Mouse (Mus musculus) cerebellum, postnatal 10 days (tissue): ENCODE data around the gene Hectd4.
"Not testable (repeated sequence)": the region's sequence is repeated elsewhere in the genome, so short reads cannot be mapped to it uniquely, and the experiment has no call there.

ENCODE experiments used
- DNase-seq, 2 experiments: peaks; one replicate each; pipeline ENCODE4 v3.0.0; 2021; ENCODE audit warnings: mixed read lengths in 2 of 2

Hectd4 gene

GRCm38 (mm10) chr5:121206984-121207383, 13.0 kb upstream of the Hectd4 start:
- DNase-seq = no peak

- no peak for DNase-seq
Observed at GRCm38 (mm10) chr5:121209755-121210600, 10.0 kb upstream of the Hectd4 start.

- no peak for DNase-seq
Observed at GRCm38 (mm10) chr5:121210601-121210924, 9.5 kb upstream of the Hectd4 start.

GRCm38 (mm10) chr5:121212108-121212507, 7.9 kb upstream of the Hectd4 start:
- no peak for DNase-seq

- DNase-seq = no peak
Observed at GRCm38 (mm10) chr5:121214707-121215106, 5.3 kb upstream of the Hectd4 start.

GRCm38 (mm10) chr5:121215380-121216125, 4.5 kb upstream of the Hectd4 start:
- peak; percentile 85 to 88 for DNase-seq

GRCm38 (mm10) chr5:121216126-121216446, 3.9 kb upstream of the Hectd4 start:
- DNase-seq = peak; percentile 48

GRCm38 (mm10) chr5:121216584-121217312, 3.3 kb upstream of the Hectd4 start:
- not testable (repeated sequence) for DNase-seq

GRCm38 (mm10) chr5:121217313-121217634, 2.7 kb upstream of the Hectd4 start:
- no peak for DNase-seq

GRCm38 (mm10) chr5:121219190-121219589, 829 bp upstream of the Hectd4 start:
- no peak for DNase-seq

- DNase-seq = peak; percentile 75 to 76
Observed at GRCm38 (mm10) chr5:121220732-121221301, 798 bp downstream of the Hectd4 start.

- DNase-seq = peak; percentile 49 to 54
Observed at GRCm38 (mm10) chr5:121221328-121221850, 1.4 kb downstream of the Hectd4 start.

- not testable (repeated sequence) for DNase-seq
Observed at GRCm38 (mm10) chr5:121224020-121224419, 4.0 kb downstream of the Hectd4 start.

GRCm38 (mm10) chr5:121224856-121225255, 4.8 kb downstream of the Hectd4 start:
- DNase-seq = no peak

GRCm38 (mm10) chr5:121225854-121226253, 5.8 kb downstream of the Hectd4 start:
- no peak for DNase-seq

GRCm38 (mm10) chr5:121226406-121226805, 6.4 kb downstream of the Hectd4 start:
- no peak for DNase-seq

- DNase-seq = no peak
Observed at GRCm38 (mm10) chr5:121226845-121227244, 6.8 kb downstream of the Hectd4 start.

- DNase-seq = not testable (repeated sequence)
Observed at GRCm38 (mm10) chr5:121227330-121227729, 7.3 kb downstream of the Hectd4 start.

GRCm38 (mm10) chr5:121229182-121229581, 9.2 kb downstream of the Hectd4 start:
- no peak for DNase-seq

- DNase-seq = no peak
Observed at GRCm38 (mm10) chr5:121230811-121231210, 10.8 kb downstream of the Hectd4 start.

- DNase-seq = no peak
Observed at GRCm38 (mm10) chr5:121232789-121233188, 12.8 kb downstream of the Hectd4 start.

GRCm38 (mm10) chr5:121233726-121234125, 13.7 kb downstream of the Hectd4 start:
- no peak for DNase-seq

GRCm38 (mm10) chr5:121236171-121236570, 16.2 kb downstream of the Hectd4 start:
- no peak for DNase-seq
